Mouse (Mus musculus) CD4-positive, CD25-positive, alpha-beta regulatory T cell, adult 2 months (primary cell): Measurements from ENCODE around the gene Agap1.
A peak's percentile ranks its signal among the peaks of the same experiment; 100 is the strongest.

Experiments used
- DNase-seq: peaks from one replicate; pipeline ENCODE4 v3.0.0-alpha.2; 2012; ENCODE audit warnings: low read depth, low spot score

Agap1 gene

DNA sequence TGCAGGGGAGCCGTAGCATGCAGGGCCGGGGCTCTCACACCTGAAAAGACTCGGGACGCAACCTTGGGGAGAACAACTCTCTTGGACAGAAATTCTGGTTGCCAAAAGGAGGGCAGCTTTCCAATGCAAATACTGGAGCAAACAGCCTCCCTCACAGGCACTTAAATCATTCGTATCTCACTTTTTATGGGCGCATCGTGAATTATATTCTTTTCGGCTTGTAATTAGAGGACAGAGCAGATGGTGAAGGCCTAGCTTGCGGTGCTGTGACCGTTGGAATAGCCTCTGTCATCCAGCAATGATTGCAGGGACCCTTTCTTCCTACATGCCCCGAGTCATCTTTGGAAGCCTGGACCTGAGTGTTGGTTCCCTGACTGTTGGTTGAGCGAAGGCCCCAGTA lies 300.8 kb downstream of the Agap1 start:
- no peak for DNase-seq

DNA sequence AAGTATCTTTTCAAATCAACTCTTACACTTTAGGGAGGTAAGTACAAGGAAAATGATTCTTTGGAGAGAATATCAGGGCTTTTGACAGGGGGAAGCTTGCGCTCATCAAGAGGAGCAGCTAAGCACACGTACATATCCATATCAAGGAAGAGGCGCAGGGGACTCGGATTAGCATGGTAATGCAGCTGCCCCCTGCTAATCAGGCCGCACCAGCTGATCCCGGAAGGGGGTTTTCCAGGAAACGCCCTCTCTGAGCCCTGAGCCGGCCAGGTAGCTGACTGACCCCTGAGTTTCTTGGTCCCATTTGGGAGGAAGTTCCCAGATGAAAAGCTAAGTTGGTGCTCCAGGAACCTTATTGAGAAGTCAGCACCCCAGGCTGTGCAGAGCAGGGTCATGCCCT lies 301.8 kb downstream of the Agap1 start:
- DNase-seq, result no peak

DNA sequence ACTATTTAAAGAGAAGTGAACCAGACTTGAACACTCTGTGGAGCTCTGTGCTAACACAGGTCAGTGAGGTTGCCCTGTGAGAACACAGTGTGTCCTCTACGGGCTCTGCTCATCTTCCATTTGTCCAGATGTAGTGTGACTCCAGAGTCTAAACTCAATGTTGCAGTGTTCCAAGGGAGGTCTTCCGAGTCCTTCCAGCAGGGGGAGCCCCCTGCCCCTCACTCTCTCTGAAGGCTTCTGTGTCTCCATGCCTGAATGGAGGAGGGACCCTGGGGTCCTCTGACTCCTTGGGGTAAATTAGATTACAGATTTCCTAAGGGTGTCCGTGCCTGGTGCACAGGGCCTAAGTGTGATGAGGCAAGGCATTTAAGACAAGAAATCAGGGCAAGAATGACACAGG lies 302.9 kb downstream of the Agap1 start:
- DNase-seq, result peak; percentile 11

DNA sequence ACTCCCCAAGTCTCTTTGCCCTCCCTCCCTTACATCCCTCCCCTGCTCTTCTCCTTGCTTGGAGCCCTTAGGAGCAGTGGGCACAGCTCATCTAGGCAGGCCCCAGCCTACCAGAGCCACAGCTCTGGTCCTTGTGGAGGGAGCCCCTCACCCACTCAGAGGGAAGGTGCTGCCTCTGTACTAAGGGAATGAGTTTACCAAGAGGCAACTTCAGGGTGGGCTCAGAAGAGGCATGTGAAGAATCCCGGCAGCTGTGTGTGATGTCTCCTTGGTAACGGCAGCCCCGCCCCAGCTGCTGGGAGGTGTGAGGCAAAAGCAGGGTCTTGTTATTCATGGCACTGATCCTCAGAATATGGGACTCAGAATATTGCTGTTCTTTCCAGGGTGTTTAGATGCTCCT lies 309.3 kb downstream of the Agap1 start:
- DNase-seq, result no peak

DNA sequence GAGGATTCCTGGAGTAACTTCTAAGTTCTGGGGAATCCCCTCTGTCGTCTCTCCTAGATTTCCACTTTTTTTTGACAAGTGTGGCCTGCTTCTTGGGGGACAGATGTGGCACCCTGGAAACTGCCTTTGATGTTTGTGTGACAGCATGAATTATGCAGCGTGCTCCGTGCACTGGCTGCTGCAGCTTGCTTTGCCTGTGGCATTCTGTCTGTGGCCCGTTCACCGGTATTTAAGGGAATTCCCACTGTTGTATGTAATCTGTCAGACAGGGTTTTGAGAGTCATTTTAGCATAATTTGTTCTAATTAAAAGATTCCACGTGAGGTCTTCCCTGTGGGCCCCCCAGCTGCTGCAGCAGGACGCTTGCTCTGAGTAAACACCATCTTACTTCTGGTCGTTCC lies 312.3 kb downstream of the Agap1 start:
- no peak for DNase-seq

DNA sequence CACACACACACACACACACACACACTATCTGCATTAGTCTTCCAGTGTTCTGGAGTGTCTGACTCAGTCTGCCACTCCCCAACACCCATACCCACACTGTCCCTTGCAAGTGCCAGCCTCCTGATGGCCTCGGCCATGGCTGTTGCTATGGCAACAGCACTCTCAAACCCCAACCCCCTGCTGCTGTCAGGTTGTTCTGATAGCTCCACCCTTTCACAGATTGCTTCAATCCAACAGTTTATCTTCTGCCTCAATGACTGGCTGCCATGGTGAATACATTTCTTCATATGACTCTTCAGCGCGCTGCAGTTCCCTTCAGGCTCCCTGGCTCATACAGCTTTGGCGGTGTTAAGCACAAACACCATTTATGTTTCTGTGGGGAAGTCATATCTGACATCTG lies 315.0 kb downstream of the Agap1 start:
- no peak for DNase-seq

DNA sequence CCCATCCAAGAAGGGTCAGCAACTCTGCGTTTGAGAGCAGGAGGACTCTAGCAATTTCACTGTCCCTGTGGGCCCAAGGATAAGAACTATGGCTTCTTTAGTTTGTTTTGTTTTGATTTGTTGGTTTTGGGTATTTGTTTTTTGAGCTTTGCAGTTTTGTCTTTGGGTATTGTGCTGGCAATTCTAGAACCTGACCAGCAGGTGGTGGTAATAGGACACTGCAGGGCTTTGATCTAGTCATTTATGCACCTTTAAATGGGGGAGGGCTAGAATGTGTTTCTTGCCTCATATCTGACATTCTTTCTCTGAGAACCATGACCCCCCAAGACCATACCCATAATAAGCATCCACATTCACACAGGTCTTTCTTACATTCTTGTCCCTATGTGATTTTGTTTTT lies 315.7 kb downstream of the Agap1 start:
- DNase-seq, result no peak

DNA sequence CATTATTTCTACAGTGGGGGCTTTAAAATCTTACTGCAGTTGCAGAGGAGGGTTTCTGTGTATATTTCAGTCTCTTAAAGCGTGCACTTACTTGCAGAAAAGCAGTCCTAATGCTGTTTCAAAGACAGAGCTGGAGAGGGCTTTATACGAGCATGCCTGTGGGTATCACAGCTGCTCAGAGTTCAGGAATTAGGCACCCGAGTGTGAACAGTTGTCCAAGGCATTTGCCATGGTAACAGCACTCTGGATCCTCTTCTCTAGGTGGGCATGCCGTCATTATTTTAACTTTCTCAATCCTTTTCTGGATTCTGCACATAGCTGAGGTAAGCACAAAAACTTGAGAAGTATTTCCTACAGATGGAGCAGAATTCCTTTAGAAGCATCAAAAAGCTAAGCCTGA lies 321.1 kb downstream of the Agap1 start:
- no peak for DNase-seq

DNA sequence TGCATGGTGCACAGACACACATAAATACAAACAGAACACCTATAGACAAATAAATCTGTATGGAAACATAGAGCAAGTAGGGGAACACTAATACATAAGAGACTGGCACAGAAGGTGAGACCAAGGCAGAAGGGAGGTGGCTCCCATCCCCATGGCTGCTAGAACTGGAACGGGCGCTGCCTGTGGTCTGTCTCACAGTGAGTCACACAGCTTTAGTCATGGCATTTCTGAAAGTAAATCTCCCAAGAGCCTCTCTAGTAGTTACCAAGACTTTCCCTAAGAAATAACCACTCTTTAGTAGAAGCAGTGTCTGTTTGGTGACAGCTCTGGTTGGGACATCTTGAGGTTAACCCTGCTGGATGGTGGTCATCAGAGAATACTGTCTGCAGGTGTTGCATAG lies 326.1 kb downstream of the Agap1 start:
- DNase-seq, result no peak

DNA sequence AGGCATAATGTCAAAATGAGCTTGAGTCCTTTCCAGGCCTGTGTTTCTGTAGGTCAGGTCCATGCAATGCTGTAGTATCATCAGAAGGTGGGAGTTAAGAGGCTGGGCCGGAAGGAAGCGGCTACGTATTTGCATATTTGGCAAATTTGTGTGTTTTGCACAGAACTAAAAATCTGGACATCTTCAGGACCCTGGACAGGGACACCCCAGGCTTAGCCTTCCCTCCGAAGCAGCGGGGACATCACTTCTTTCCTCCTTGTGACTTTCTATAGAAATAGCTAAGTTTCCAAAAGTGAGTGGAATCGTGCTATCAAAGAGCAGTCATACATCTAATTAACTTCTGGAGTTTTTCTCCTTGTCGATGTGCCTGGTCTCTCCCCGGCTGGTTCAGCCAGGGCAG lies 327.3 kb downstream of the Agap1 start:
- DNase-seq, result no peak

DNA sequence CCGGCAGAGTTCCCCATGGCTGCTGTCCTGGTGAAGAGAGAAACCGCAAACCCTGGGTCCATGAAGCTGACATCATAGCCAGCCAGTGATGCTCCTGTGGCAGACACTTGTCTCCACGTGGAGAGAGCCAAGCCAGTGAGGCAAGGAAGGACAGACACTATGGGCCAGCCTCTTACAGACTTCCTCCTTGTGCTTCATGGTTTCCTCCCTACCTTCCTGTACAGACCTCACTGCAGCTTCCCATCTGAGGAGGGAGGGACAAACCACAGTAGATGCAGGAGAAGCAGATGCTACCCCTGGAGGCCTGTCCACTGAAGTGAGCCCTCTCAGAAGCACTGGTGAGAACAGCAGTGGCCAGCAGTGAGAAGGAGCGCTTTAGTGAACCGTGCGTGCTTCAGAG lies 332.2 kb downstream of the Agap1 start:
- no peak for DNase-seq

DNA sequence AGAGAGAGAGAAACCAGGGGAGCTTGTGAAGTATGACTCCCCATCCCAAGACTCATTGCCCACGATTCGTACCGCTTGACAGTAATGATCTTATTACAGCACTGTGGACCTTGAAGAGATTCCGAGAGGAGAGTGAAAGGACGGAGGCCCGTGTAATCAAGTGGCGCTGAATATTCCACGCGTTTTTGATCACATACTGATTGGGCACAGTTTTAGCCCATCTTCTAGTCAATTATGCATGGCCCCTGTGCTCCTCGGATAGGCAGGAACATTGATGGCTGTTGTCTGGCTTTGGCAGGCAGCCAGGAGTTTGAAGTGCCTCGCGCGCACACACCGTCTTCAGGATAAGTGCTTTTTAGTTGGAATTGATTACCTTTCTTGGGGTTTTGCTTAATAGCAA lies 344.1 kb downstream of the Agap1 start:
- DNase-seq, result no peak

DNA sequence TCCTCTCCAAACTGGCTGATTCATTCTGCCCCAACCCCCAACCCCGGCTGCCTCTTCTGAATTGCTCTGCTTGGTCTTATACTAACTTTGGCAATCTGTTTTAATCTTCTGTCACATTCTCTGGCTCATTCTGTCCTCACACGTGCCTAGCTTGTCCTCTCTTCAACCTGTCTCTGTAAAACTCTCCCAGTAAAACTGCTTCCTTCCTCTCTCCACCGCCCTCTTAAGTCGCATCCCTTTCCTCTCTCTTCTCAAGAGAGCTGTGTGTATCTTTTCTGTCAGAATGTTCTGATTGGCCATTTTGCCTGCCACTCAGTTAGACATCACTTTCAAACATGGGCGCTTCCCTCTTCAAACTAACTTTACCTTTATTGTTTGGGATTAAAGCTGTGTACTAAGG lies 346.9 kb downstream of the Agap1 start:
- no peak for DNase-seq

DNA sequence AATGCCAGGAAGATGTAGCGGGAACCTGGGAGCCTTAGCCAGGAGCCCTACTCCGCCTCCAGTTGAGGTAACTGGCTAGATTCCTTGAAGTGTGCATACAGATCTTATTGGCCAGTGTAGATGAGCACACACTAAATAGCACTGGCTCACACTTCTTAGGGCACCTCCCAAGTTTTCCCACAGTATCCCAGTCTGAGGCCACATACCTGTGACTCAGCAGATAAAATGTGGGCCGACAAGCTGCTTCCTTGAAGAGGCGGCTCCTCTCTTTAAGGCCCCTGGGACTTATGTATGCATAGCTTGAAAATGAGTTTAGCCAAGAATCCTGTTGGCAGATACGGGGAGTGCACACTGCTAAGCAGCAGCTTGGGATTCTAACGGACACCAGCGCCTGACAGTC lies 350.4 kb downstream of the Agap1 start:
- DNase-seq, result no peak

DNA sequence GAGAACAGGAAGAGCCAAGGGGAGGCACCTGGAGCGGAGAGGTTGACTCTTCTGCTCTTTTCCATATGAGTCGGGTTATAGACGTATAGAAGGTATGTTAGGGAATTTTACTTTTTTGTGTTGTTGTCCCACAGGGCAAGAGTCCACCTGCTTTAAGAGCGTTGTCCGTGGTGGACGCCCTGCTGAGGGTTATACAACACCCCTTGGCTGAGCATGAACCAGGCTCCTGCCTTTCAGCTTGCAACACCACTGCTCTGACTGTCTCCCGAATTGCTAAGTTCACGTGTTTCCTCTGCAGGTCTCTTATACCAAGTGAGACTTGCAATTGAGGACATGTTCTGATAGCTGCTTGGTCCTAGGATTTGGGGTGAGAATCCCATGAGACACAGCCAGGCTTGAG lies 358.2 kb downstream of the Agap1 start:
- no peak for DNase-seq

DNA sequence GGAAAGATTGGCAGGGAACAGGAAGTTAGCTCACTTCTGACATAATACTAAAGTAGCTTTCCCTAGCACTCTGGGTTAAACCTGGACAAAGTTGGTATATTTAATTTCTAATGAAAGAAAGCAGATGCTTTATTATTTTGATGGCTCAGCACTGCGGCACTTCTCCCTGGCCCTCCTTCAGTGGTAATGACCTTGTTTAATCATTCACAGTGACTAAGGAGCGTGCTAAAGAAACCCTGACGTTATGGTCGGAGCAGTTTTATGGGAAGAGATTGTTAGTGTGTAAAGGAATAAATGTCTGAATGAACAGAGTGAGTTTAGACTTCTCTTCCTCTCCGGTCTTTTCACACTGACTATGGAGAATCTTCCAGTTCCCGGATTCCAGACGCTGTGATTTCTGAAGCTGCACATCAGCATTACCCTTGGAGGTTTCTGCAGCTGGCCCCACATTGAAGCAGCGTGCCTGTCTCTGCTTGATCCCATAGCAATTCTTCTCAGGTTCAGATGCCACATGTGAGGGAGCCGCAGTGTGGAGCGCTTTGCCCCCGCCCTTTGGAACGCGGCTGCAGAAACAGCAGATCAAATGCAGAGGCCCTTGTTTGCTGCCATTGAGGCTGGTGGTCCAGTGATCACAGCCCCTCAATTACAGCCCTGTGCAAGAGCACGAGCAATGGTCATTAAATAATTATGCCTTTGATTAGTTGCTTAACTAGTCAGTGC lies 362.0 kb downstream of the Agap1 start:
- no peak for DNase-seq

DNA sequence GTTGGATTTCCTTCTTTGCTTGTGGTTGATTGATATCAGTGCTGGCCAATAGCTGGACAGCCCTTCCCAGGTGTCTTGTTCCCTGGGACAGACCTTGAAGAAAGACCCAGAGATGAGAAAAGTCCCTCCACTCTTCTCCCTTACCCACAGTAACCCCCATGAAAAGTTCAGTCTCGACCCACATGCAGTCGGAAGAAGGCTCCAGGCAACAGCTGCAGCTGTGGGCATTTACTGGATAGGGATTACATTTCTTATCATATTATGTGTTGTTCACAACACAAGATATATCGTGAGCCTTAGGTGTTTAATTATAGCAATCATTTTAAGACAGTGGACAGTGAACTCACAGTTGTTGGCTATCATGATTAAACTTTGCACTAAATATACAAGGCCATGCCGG lies 367.2 kb downstream of the Agap1 start:
- DNase-seq, result no peak

DNA sequence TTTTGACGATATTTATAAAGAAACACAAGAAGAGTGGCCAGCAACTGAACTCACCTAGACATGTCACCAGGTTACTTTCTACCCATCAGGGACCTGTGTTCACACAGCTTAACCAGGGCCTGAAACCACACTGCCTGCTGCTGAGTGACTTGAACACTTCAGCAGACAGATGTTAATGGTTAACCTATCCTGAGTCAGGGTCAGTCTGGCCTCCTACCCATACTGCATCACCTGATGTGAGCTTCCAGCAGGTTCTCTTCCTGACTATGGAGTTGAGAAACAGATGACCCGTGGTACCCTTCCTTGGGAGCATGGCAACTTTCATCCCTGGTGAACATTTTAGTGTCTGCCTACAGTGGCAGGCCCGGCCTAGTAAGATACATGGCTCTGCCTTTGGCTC lies 367.8 kb downstream of the Agap1 start:
- DNase-seq, result no peak

DNA sequence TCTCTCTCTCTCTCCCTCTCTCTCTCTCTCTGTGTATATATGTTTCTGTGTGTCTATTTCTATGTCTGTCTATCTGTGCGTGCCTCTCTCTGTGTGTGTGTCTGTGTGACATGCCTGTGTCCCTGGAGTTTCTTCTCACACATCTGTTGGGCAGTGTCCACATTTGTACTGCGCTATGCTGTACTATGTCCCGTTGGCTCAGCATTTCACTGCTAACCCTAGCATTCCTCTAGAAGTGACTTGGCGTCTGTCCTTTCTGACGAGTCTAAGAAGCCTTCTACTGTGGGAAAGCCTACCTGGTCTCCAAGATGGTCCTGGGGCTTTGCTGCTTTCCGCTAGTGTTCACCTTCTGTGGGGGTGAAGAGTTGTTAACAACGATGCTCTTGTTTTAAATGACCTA lies 368.4 kb downstream of the Agap1 start:
- no peak for DNase-seq

DNA sequence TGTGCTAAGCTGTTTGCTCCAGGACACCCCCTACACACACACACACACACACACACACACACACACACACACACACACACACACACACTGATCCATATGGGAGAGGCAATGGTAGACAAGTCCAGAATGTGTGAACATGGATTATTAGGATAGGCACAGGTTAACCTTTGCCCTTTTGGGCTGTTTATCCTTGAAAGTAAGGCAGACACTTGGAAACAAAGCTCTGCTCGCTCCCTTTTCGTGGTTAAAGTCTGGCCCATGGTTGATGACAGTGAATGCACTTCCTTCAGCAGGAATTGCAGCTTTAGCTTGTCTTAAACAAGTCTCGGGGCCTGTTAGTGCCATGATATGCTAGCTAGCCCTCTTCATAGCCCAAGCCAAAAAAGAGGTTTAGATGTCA lies 372.4 kb downstream of the Agap1 start:
- no peak for DNase-seq

DNA sequence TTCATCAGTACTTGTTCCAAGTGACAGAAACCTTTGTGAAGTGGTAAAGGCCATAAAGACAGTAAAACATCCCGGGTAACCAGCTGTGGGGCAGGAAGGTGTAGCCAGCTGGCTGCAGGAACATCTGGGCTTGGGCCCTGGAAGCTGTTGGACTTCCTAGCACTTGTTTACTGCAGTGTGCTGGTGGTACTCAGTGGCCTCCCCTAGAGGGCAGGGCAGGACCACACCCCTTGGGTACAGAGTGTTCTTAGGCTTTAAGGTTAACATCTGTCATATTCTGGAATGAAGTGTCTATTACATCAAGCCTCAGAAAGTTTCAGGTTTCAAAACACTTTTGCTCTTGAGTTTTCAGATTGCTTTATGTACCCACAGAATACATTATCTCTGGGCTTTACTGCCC lies 376.5 kb downstream of the Agap1 start:
- DNase-seq, result no peak

DNA sequence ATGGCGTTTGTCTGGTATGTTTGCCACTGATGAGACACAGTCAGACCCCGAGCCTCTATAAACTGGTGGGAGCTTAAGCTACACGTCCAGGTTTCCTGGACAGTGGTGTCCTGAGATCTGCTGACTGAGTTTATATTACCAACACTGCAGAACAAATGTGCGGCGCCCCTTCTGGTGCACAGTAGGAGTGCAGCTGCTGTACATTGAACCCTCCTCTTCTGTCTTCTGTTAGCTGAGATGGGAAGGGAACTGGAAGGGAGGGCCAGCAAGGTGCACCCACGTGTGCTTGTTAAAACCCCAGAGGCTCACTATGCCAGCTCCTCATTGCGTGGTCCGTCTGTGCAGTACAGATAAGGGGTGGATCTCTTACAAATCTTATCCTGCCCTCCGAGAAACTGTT lies 389.5 kb downstream of the Agap1 start:
- DNase-seq, result no peak

DNA sequence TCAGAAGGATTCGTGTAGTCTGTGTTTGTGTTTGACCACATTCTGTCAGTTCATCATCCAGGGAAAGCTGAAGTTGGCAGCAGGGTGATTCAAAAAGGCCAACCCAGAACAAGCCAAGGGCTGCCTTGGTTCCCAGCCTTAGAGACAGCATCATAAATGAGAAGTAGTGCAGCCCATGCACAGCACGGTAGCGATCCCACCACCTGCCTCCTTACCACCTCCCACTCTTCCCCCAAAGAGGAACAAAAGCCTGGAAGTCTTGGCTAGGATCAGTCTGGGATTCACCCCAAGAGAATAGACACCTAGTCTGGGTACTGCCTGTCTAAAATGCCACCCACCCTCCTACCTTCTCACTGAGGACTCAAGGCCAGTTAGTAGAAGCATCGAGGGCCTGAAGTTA lies 390.9 kb downstream of the Agap1 start:
- no peak for DNase-seq

DNA sequence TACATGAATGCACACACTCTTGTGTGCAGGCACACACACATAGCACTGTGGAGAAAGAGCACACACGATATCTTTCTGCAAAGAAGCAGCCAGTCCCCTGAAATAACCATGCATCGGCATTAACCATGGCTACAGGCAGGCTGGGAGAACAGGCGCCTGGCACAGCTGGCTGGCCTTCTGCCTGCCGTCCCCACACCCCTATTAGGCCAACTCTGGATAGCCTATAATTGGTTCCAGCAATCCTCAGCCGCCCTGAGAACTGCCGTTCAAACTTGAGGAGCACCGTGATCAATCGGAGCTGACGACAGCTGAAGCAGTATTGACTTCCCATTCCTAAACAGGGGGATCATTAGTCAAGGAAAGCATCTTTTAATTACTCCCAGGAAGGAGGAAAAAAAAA lies 391.5 kb downstream of the Agap1 start:
- no peak for DNase-seq
